Mouse (Mus musculus): ENCODE data around the gene Fam83c. TPM values are rescaled to one million over a fixed set of nuclear protein-coding genes. Genes with fewer than 3 reads are reported as not detected.

Gene Fam83c
- polyA plus RNA-seq, 1 experiment from 2014 or later, result 0.29 TPM

DNA sequence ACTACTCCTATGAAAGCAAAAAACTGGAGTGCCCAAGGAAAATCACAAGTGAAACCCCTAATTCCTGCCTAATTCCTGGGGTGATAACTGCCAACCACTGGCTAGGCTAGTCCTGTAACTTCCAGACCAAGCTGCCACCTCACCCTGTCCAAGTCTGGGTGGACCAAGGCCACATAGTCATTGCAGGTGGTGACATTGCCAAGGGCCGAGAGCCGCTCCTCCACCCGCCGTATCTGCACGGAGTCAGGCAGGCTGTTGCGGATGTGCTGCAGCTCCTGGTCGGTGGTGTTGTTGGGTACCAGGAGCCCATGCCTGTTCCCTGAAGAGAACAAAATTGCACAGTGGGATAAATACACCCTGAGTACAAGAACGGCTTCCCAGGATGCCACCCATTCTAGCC, 10.9 kb downstream of the Fam83c start:
- 93% methylated on average over 8 of the region's 8 CpGs for WGBS
- H3K27ac ChIP-seq (replicated peaks), result no peak overlapping the region
- H3K4me1 ChIP-seq, result peaks cover 40% of the 10 kb centered on the region
- H3K4me3 ChIP-seq, result no peak overlapping the region
- peaks cover 48% of the 10 kb centered on the region for H3K36me3 ChIP-seq (replicated peaks)
- H3K9me3 ChIP-seq, result no peaks in the 10 kb centered on the region
- no peak for DNase-seq (ENCODE audit: low spot score)
- H3K27me3 ChIP-seq (replicated peaks; ENCODE audit: low read depth, poor library complexity, severe bottlenecking), result no peaks in the 10 kb centered on the region

DNA sequence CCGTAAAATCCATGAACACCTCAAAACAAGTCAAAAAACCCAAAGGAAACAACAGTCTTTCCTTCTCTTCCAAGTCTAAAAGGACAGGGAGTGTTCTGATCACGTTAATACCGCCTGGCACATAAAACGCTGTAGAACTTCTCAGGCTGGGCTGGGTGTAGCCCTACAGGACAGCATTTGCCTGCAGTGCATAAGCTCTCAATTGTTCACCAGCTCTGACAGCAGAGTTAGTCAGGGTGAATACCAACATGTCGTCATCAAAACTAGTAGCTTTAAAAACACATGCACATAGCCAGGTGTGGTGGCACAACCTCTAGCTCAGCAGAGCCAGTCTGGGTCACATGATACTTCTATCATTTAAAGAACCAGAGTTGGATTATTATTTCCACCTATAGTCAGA, 13.9 kb downstream of the Fam83c start:
- Histone ChIP-seq H3K27ac (replicated peaks) (no peak overlapping the region), H3K36me3 (replicated peaks) (peaks cover 48% of the 10 kb centered on the region), H3K4me3 (no peak overlapping the region), H3K9me3 (no peaks in the 10 kb centered on the region), H3K4me1 (peaks cover 39% of the 10 kb centered on the region), H3K27me3 (replicated peaks; ENCODE audit: low read depth, poor library complexity, severe bottlenecking) (0 out of 2 replicates have a peak, but pooled peaks cover 8% of the 10 kb centered on the region)
- WGBS, result 90% methylated on average over 5 of the region's 5 CpGs
- DNase-seq (ENCODE audit: low spot score), result no peak

DNA sequence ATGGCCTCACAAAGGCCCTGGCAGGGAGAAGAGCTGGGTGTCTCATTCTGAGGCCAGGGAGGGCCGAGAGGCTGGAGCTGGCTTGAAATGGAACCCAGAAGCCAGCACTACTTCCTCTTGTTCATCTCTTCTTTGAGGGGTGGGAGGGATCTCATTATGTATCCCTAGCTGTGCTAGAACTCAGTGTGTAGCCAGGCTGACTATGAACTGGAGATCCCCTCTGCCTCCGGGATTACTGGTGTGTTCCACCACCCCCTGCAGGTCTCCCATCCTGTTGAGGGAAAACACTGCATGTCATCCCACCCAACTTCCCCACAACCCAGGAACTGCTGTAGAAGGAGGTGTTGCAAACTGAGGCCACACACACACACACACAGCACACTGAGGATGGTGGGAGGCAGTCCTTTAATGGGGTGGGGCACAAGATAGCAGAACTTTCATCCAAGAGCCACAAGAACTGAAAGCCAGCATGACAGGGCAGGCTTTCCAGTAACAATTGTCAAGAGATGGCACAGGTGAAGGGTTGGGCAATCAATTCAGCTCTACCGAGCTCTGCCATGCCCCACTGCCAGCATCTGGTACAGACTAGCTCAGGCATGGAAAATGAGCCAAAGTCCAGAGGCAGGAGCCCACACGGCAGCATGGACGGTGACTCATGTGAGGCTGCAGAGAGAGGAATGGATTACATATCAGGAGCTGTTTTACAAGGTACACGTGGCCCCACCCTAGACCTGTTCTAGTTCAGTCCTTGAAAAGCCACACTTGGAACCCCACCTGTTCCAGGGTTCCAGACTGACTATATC, 15.0 kb downstream of the Fam83c start:
- Histone ChIP-seq H3K4me3 (peak overlapping the region; percentile 75), H3K4me1 (peaks cover 30% of the 10 kb centered on the region), H3K9me3 (no peaks in the 10 kb centered on the region), H3K36me3 (replicated peaks) (peaks cover 48% of the 10 kb centered on the region), H3K27me3 (replicated peaks; ENCODE audit: low read depth, poor library complexity, severe bottlenecking) (0 out of 2 replicates have a peak, but pooled peaks cover 9% of the 10 kb centered on the region), H3K27ac (replicated peaks) (peak overlapping the region; percentile 84)
- no peak for DNase-seq (ENCODE audit: low spot score)
- 68% methylated on average over 6 of the region's 6 CpGs for WGBS

DNA sequence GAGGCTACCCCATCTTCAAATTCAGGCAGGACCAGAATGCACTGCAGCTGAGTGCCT, 15.4 kb downstream of the Fam83c start, which contains the start of gene BC029722:
BC029722 (minus strand) TSS at position 35 of the 57 bp plus-strand sequence.
- Histone ChIP-seq H3K4me3 (peak within 1 kb of the TSS; percentile 75), H3K36me3 (replicated peaks) (peaks cover 48% of the 10 kb centered on the region), H3K27me3 (replicated peaks; ENCODE audit: low read depth, poor library complexity, severe bottlenecking) (0 out of 2 replicates have a peak, but pooled peaks cover 9% of the 10 kb centered on the region), H3K9me3 (no peaks in the 10 kb centered on the region), H3K4me1 (peaks cover 30% of the 10 kb centered on the region), H3K27ac (replicated peaks) (peak within 1 kb of the TSS; percentile 84)
- no peak for DNase-seq (ENCODE audit: low spot score)

DNA sequence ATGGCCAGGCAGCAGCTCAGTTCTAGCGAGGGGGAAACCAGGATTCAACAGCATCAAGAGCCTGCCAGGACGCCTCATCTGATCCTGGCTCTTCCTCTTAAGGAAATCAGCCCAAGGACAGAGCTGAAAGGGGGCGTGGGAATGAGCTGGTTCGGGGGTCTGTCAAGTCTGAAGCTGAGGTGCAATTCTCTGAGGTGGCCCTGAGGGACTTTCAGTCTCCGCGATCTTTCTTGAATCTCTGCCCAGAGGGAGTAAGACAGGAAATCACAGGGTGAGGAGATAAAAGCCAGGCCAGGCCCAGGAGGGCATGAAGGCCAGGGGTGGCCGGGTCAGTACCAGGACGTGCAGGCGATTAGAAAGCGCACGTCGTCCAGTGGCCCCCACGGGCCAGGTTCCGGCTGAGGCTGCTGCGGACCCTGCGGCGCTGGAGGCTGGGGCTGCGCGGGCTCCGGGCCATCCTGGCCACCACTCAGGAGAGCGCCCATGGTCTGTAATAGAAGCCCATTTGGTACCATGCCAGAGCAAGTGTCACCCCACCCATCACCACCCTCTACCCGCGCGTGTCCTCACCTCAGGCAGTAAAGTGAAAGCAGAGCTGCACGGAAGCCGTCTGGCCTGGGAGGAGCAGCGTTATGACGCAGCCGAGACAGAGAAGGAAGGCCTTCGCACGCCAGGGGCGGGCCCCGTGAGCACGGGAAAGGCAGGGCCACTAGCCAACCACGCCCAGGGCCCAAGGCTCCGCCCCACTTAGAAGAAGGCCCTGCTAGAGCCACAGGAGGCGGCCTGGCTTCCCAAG, 15.9 kb downstream of the Fam83c start:
- H3K27me3 ChIP-seq (replicated peaks; ENCODE audit: low read depth, poor library complexity, severe bottlenecking), result 0 out of 2 replicates have a peak, but pooled peaks cover 9% of the 10 kb centered on the region
- H3K4me3 ChIP-seq, result peak overlapping the region; percentile 75
- H3K27ac ChIP-seq (replicated peaks), result peak overlapping the region; percentile 84
- peaks cover 30% of the 10 kb centered on the region for H3K4me1 ChIP-seq
- DNase-seq (ENCODE audit: low spot score), result peak; percentile 92
- H3K9me3 ChIP-seq, result no peaks in the 10 kb centered on the region
- 2% methylated on average over 37 of the region's 37 CpGs for WGBS
- H3K36me3 ChIP-seq (replicated peaks), result peaks cover 44% of the 10 kb centered on the region

DNA sequence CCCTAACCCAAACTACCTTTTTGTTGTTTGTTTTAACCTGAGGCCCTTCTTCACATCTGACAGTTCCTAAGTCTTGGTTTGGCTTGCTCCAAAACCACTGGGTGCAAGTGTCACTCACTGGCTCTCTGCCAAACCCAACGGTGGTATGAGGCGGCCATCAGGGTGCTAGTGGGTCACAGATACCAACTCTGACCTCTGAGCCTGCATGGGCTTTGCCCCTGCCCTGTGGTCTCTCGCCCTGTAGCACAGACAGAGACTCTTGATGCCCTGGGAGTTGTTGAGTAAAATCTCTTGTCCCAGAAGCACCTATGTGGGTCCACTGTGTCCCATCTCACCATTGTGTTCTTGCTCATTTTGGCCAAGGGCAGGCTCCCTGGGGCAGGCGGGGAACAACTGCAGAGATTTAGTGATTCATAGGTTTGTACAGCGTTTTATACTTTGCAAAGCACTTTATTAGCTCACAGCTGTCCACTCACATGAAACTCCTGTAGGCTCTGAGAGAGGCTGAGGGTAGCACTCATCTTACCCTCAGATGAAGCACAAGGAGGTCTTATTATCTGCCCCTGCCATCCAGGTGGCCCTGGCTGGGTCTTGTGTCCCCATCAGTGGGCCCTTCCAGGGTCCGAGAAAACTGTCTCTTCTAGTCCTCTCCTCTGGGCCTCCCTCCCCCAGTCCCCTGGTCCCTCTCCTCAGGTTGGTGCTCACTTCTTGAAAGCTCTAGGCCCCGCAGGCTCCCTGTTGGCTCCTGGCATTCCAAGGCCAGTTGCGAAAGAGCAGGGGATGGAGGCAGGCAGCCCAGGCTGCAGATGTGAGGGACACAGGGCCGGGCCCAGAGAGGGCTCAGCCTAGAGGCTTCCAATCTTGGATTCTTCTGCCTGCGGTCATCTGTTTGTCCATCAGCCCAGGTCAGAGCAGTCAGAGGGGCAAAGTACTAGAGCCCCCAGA, 17.1 kb downstream of the Fam83c start:
- H3K36me3 ChIP-seq (replicated peaks), result peaks cover 31% of the 10 kb centered on the region
- no peak overlapping the region for H3K27ac ChIP-seq (replicated peaks)
- DNase-seq (ENCODE audit: low spot score), result no peak
- H3K4me1 ChIP-seq, result peaks cover 30% of the 10 kb centered on the region
- H3K27me3 ChIP-seq (replicated peaks; ENCODE audit: low read depth, poor library complexity, severe bottlenecking), result 0 out of 2 replicates have a peak, but pooled peaks cover 9% of the 10 kb centered on the region
- 82% methylated on average over 10 of the region's 10 CpGs for WGBS
- no peaks in the 10 kb centered on the region for H3K9me3 ChIP-seq
- peak overlapping the region; percentile 75; the same call in 1 of the 2 replicates for H3K4me3 ChIP-seq

DNA sequence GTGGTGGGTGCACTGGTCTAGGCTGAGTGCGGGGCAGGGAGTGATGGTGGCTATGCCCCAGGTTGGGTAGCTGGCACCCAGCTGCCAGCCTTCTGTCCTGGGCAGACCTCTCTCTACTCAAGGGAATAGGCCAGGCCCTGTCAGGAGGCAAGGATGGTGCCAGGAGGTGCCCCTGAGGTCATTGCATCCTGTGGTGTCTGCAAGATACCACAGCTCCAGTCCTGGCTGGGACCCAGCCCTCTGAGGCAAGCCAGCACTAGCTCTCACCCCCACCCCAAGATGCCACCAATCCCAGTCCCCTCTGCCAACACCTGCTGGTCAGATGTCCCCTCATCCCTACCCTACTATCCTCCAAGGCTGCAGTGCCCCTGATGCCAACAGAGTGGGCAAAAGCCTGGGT, 18.5 kb downstream of the Fam83c start:
- H3K4me3 ChIP-seq, result no peak overlapping the region
- DNase-seq (ENCODE audit: low spot score), result no peak
- H3K9me3 ChIP-seq, result no peaks in the 10 kb centered on the region
- no peak overlapping the region for H3K27ac ChIP-seq (replicated peaks)
- H3K27me3 ChIP-seq (replicated peaks; ENCODE audit: low read depth, poor library complexity, severe bottlenecking), result 0 out of 2 replicates have a peak, but pooled peaks cover 9% of the 10 kb centered on the region
- H3K36me3 ChIP-seq (replicated peaks), result peaks cover 18% of the 10 kb centered on the region
- 100% methylated on average over 1 of the region's 1 CpGs for WGBS
- peaks cover 35% of the 10 kb centered on the region for H3K4me1 ChIP-seq

DNA sequence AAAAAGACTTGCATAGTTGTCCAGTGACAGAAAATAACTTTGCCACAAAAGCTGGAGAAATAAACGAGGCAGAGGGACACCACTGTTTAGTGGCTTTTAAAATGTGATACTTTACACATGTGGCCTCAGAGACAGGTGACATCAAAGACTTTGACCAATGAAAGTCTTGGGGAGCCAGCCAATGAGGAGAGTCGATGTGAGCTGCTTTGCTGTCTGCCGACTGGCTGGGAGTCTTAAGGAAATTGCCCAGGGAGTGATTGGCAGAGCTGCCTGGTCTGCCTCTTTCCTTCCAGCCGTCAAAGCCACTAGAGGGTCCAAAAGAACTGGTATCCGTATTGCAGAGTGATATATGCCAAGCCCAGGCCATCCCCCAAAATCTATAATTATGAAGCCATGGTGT, 19.8 kb downstream of the Fam83c start:
- Histone ChIP-seq H3K27me3 (replicated peaks; ENCODE audit: low read depth, poor library complexity, severe bottlenecking) (0 out of 2 replicates have a peak, but pooled peaks cover 9% of the 10 kb centered on the region), H3K4me1 (peaks cover 32% of the 10 kb centered on the region), H3K9me3 (no peaks in the 10 kb centered on the region), H3K4me3 (no peak overlapping the region), H3K27ac (replicated peaks) (no peak overlapping the region), H3K36me3 (replicated peaks) (peaks cover 5% of the 10 kb centered on the region)
- 30% methylated on average over 5 of the region's 5 CpGs for WGBS
- peak; percentile 25 for DNase-seq (ENCODE audit: low spot score)

DNA sequence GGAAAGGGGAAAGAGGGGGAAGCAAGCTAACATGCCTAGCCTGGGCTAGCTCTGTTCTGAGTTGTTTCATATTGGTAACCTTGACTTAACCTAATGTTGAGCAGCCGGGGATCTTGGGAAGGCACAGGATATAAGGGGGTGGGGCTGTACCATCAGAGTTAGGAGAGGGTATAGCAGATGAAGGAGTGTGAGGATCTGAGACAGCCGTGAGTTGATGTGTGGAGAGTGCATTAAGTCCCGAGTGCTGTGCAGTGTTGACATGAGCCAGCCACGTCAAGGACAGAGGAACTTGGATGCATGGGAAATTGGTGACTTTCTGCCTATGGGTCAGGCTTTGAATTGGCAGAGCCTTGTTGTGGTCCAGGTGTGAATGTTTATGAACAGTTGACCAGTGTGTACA, 22.0 kb downstream of the Fam83c start:
- Histone ChIP-seq H3K4me1 (peaks cover 10% of the 10 kb centered on the region), H3K36me3 (replicated peaks) (no peaks in the 10 kb centered on the region), H3K27ac (replicated peaks) (no peak overlapping the region), H3K9me3 (no peaks in the 10 kb centered on the region), H3K27me3 (replicated peaks; ENCODE audit: low read depth, poor library complexity, severe bottlenecking) (0 out of 2 replicates have a peak, but pooled peaks cover 6% of the 10 kb centered on the region), H3K4me3 (no peak overlapping the region)
- no peak for DNase-seq (ENCODE audit: low spot score)
- 81% methylated on average over 4 of the region's 4 CpGs for WGBS

DNA sequence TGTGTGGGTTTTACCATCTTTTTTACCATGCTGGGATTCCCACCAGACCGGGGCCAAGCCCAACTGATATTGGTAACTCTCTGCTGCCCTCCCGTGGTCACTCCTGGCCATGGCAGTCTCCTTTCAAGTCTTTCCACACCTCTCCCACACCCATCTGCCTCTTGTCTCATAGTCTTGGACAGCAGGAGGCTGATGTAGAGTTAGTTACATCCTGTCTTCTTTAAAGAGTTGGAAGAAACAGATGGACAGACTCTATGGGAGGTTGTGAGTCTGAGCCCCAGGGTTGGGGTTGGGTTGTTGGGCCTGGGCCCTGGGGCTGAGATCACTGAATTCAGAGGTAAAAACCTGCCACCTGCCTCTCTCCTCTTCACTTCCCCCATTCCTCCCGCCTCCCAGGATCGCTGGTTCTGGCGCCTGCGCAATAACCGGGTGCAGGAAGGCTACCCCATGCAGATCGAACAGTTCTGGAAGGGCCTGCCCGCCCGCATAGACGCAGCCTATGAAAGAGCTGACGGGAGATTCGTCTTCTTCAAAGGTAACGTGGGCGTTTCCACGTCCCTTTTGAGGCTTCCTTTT, 22.7 kb downstream of the Fam83c start:
- H3K4me1 ChIP-seq, result peaks cover 10% of the 10 kb centered on the region
- 44% methylated on average over 16 of the region's 16 CpGs for WGBS
- DNase-seq (ENCODE audit: low spot score), result peak; percentile 85
- H3K27me3 ChIP-seq (replicated peaks; ENCODE audit: low read depth, poor library complexity, severe bottlenecking), result 0 out of 2 replicates have a peak, but pooled peaks cover 3% of the 10 kb centered on the region
- no peaks in the 10 kb centered on the region for H3K9me3 ChIP-seq
- no peak overlapping the region for H3K27ac ChIP-seq (replicated peaks)
- no peak overlapping the region for H3K4me3 ChIP-seq
- H3K36me3 ChIP-seq (replicated peaks), result no peaks in the 10 kb centered on the region

DNA sequence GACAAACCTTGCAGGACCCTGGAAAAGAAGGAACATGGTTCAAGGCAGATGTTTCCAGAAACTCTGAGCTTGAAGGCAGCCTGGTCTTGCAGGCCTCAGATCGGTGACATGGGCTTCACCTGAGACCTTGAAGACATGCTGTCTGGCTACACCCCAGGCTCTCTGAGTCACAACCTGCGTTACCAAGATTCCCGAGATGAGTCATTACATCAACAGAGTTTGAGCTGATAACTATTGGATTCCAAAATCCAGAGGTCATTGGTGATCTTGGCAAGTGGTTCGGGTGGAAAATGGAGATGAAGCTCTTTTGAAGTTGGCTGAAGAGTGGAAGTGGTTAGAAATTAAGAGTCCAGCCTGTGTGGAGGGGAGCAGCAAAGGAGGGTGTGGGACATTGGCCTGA, 25.0 kb downstream of the Fam83c start:
- WGBS, result 87% methylated on average over 4 of the region's 4 CpGs
- 0 out of 2 replicates have a peak, but pooled peaks cover 10% of the 10 kb centered on the region for H3K4me1 ChIP-seq

DNA sequence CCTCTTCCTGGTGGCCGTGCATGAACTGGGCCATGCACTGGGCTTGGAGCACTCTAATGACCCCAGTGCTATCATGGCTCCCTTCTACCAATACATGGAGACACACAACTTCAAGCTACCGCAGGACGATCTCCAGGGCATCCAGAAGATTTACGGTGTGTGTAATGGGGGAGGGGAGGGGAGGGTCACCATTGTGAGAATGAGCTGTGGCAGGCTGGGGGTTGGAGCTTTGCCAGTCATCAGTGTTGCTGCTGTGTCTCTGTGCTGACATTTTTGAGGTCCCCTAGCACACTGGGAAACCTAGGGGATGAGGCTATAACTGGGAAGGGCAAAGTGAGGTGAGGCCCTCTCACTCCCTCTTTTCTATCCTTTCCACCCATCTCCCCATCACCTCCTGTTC, 27.2 kb downstream of the Fam83c start:
- WGBS, result 87% methylated on average over 4 of the region's 4 CpGs
- Histone ChIP-seq H3K9me3 (no peaks in the 10 kb centered on the region), H3K4me3 (no peak overlapping the region), H3K4me1 (0 out of 2 replicates have a peak, but pooled peaks cover 9% of the 10 kb centered on the region), H3K36me3 (replicated peaks) (no peaks in the 10 kb centered on the region), H3K27me3 (replicated peaks; ENCODE audit: low read depth, poor library complexity, severe bottlenecking) (no peaks in the 10 kb centered on the region), H3K27ac (replicated peaks) (no peak overlapping the region)
- no peak for DNase-seq (ENCODE audit: low spot score)

More for the DNA sequence above, 25.0 kb downstream of the Fam83c start:
- Histone ChIP-seq H3K27ac (replicated peaks) (no peak overlapping the region), H3K27me3 (replicated peaks; ENCODE audit: low read depth, poor library complexity, severe bottlenecking) (no peaks in the 10 kb centered on the region), H3K36me3 (replicated peaks) (no peaks in the 10 kb centered on the region), H3K9me3 (no peaks in the 10 kb centered on the region), H3K4me3 (no peak overlapping the region)
- no peak for DNase-seq (ENCODE audit: low spot score)
